Mouse (Mus musculus) kidney, embryonic 16.5 days (tissue): ENCODE results near the gene Tmem120b. TPM values are rescaled to one million over a fixed set of nuclear protein-coding genes. Genes with fewer than 3 reads are reported as not detected.

ENCODE experiments used
- ATAC-seq: fragments of 200-750 bp; cut with Nextera tagmentation; 2 replicates; pipeline ENCODE4 v1.8.0; 2017; ENCODE audit warnings: moderate TSS enrichment; ENCODE audit not compliant: low FRiP score, low TSS enrichment
- H3K27ac ChIP-seq: fragments of 300-500 bp; sonication (generic); 2 replicates; pipeline ENCODE4 v1.5.1; 2014; ENCODE audit warnings: low read length
- H3K27me3 ChIP-seq: fragments of 300-500 bp; sonication (generic); 2 replicates; pipeline ENCODE4 v1.6.1; 2014; ENCODE audit warnings: low read length, control low read depth, mixed read lengths; ENCODE audit not compliant: insufficient read depth
- H3K36me3 ChIP-seq: fragments of 300-500 bp; sonication (generic); 2 replicates; pipeline ENCODE4 v1.6.1; 2014; ENCODE audit warnings: low read length, control low read depth, mixed read lengths; ENCODE audit not compliant: insufficient read depth
- H3K4me1 ChIP-seq: fragments of 300-500 bp; sonication (generic); 2 replicates; pipeline ENCODE4 v1.6.1; 2014; ENCODE audit warnings: low read length, control low read depth, mixed read lengths; ENCODE audit not compliant: insufficient read depth
- H3K4me2 ChIP-seq: fragments of 300-500 bp; sonication (generic); replicated peaks from 2 replicates; pipeline ENCODE4 v1.6.1; 2014; ENCODE audit warnings: low read depth, low read length
- H3K4me3 ChIP-seq: fragments of 300-500 bp; sonication (generic); 2 replicates; pipeline ENCODE4 v1.5.1; 2014; ENCODE audit warnings: mild to moderate bottlenecking, low read length
- H3K9ac ChIP-seq: fragments of 300-500 bp; sonication (generic); replicated peaks from 2 replicates; pipeline ENCODE4 v1.6.1; 2014; ENCODE audit warnings: low read length
- H3K9me3 ChIP-seq: fragments of 300-500 bp; sonication (generic); 2 replicates; pipeline ENCODE4 v1.6.1; 2016; ENCODE audit warnings: low read length, control low read depth
- WGBS: fragments of 180-500 bp; shearing (Covaris S2); extraction: QIAGEN DNeasy Blood & Tissue Kit; methylation state at CpG from one replicate; pipeline ENCODE4 v1.1.7; 2014; 5-methylcytosine and 5-hydroxymethylcytosine counted together
- polyA plus RNA-seq: library from polyadenylated mRNA; unstranded; fragments of >200 nt; fragmentation: Nextera tagmentation; extraction: Ambion mirVana; gene quantifications from 2 replicates; pipeline ENCODE4 v1.2.1, GENCODE M21; 2015

Gene Tmem120b
- polyA plus RNA-seq, 1 experiment from 2014 or later: 16.8 TPM

GRCm38 (mm10) chr5:123151077-123151476 lies 82.9 kb downstream of the Tmem120b start:
- H3K27me3 ChIP-seq: no peaks in the 10 kb centered on the region
- H3K4me3 ChIP-seq: peak overlapping the region; percentile 41
- peaks cover 52% of the 10 kb centered on the region for H3K36me3 ChIP-seq
- H3K27ac ChIP-seq: peak overlapping the region; percentile 49
- peaks cover 29% of the 10 kb centered on the region for H3K4me1 ChIP-seq
- H3K9ac ChIP-seq: peak overlapping the region; percentile 40; the same call in 1 of the 2 replicates
- ATAC-seq: peak; percentile 33
- peak overlapping the region; percentile 60 for H3K4me2 ChIP-seq
- 18% methylated on average over 7 of the region's 7 CpGs for WGBS
- H3K9me3 ChIP-seq: no peaks in the 10 kb centered on the region

GRCm38 (mm10) chr5:123151707-123152362 lies 83.6 kb downstream of the Tmem120b start:
- peaks cover 28% of the 10 kb centered on the region for H3K4me1 ChIP-seq
- no peaks in the 10 kb centered on the region for H3K9me3 ChIP-seq
- ATAC-seq: no peak
- 89% methylated on average over 18 of the region's 19 CpGs for WGBS
- no peak overlapping the region for H3K4me2 ChIP-seq
- no peaks in the 10 kb centered on the region for H3K27me3 ChIP-seq
- no peak overlapping the region for H3K9ac ChIP-seq
- no peak overlapping the region for H3K4me3 ChIP-seq
- H3K36me3 ChIP-seq: peaks cover 50% of the 10 kb centered on the region
- no peak overlapping the region for H3K27ac ChIP-seq

DNA sequence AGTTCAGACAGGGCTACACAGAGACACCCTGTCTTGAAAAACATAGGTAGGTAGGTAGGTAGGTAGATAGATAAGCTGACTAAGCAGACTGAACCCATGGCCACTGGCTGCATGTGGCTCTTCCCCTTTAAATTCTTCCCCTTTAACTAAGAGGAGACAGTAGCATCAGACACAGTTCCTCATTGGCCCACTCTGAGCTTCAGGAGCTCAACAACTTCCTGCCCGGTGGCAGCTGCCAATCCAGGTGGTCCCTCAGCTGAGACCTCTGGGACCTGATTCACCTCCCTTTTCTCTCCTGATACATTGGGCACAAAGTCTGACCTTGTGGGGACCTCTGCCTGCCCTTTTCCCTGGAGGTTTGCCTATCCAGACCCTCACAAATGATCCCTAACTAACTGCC lies 84.7 kb downstream of the Tmem120b start:
- no peak overlapping the region for H3K9ac ChIP-seq
- no peak for ATAC-seq
- H3K4me1 ChIP-seq: peaks cover 28% of the 10 kb centered on the region
- WGBS: 79% methylated on average over 1 of the region's 1 CpGs
- no peaks in the 10 kb centered on the region for H3K9me3 ChIP-seq
- peaks cover 51% of the 10 kb centered on the region for H3K36me3 ChIP-seq
- H3K4me3 ChIP-seq: no peak overlapping the region
- no peaks in the 10 kb centered on the region for H3K27me3 ChIP-seq
- no peak overlapping the region for H3K27ac ChIP-seq
- no peak overlapping the region for H3K4me2 ChIP-seq

GRCm38 (mm10) chr5:123155425-123155824 lies 87.2 kb downstream of the Tmem120b start:
- no peak overlapping the region for H3K27ac ChIP-seq
- 0 out of 2 replicates have a peak, but pooled peaks have one; percentile 24 for ATAC-seq
- peaks cover 67% of the 10 kb centered on the region for H3K36me3 ChIP-seq
- H3K9ac ChIP-seq: no peak overlapping the region
- H3K4me3 ChIP-seq: no peak overlapping the region
- WGBS: 46% methylated on average over 7 of the region's 7 CpGs
- peaks cover 11% of the 10 kb centered on the region for H3K4me1 ChIP-seq
- H3K4me2 ChIP-seq: no peak overlapping the region
- H3K27me3 ChIP-seq: no peaks in the 10 kb centered on the region
- no peaks in the 10 kb centered on the region for H3K9me3 ChIP-seq

- Histone ChIP-seq H3K4me2 (no peak overlapping the region), H3K27ac (no peak overlapping the region), H3K4me3 (no peak overlapping the region), H3K27me3 (no peaks in the 10 kb centered on the region), H3K9ac (no peak overlapping the region), H3K9me3 (no peaks in the 10 kb centered on the region), H3K4me1 (no peaks in the 10 kb centered on the region), H3K36me3 (peaks cover 80% of the 10 kb centered on the region)
- ATAC-seq: no peak
- 86% methylated on average over 12 of the region's 12 CpGs for WGBS
These were observed 88.5 kb downstream of the Tmem120b start for GRCm38 (mm10) chr5:123156763-123157162.

- Histone ChIP-seq H3K4me1 (no peaks in the 10 kb centered on the region), H3K4me2 (no peak overlapping the region), H3K27me3 (no peaks in the 10 kb centered on the region), H3K27ac (no peak overlapping the region), H3K36me3 (peaks cover 81% of the 10 kb centered on the region), H3K9ac (no peak overlapping the region), H3K4me3 (no peak overlapping the region), H3K9me3 (no peaks in the 10 kb centered on the region)
- no peak for ATAC-seq
- WGBS: 90% methylated on average over 4 of the region's 4 CpGs
These were observed 89.8 kb downstream of the Tmem120b start for GRCm38 (mm10) chr5:123157972-123158371.

GRCm38 (mm10) chr5:123159446-123159845 lies 91.2 kb downstream of the Tmem120b start:
- ATAC-seq: no peak
- H3K9me3 ChIP-seq: no peaks in the 10 kb centered on the region
- H3K4me1 ChIP-seq: no peaks in the 10 kb centered on the region
- peaks cover 83% of the 10 kb centered on the region for H3K36me3 ChIP-seq
- no peak overlapping the region for H3K4me3 ChIP-seq
- H3K9ac ChIP-seq: no peak overlapping the region
- no peak overlapping the region for H3K27ac ChIP-seq
- no peak overlapping the region for H3K4me2 ChIP-seq
- WGBS: 92% methylated on average over 4 of the region's 4 CpGs
- H3K27me3 ChIP-seq: no peaks in the 10 kb centered on the region

GRCm38 (mm10) chr5:123159866-123160265 lies 91.7 kb downstream of the Tmem120b start:
- no peak for ATAC-seq

DNA sequence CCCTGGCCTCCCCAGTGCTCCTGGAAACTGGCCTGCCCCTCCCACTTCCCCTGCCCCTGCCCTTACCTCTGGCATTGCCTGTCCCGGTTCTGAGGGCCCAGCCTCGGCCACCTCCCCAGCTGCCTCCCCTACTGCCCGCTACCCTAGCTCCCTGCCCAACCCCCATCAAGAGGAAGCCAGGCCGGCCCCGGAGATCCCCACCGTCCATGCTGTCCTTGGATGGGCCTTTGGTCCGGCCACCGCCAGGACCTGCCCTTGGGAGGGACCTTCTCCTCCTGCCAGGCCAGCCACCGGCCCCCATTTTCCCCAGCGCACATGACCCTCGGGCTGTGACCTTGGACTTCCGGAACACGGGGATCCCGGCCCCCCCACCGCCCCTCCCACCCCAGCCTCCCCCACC lies 92.1 kb downstream of the Tmem120b start:
- H3K36me3 ChIP-seq: peaks cover 81% of the 10 kb centered on the region
- 89% methylated on average over 15 of the region's 15 CpGs for WGBS
- H3K4me1 ChIP-seq: no peaks in the 10 kb centered on the region
- H3K27ac ChIP-seq: no peak overlapping the region
- no peak overlapping the region for H3K4me3 ChIP-seq
- no peaks in the 10 kb centered on the region for H3K27me3 ChIP-seq
- no peak overlapping the region for H3K4me2 ChIP-seq
- 0 out of 2 replicates have a peak, but pooled peaks have one; percentile 24 for ATAC-seq
- H3K9me3 ChIP-seq: no peaks in the 10 kb centered on the region
- no peak overlapping the region for H3K9ac ChIP-seq

More at GRCm38 (mm10) chr5:123159866-123160265, 91.7 kb downstream of the Tmem120b start:
- no peaks in the 10 kb centered on the region for H3K4me1 ChIP-seq
- no peak overlapping the region for H3K9ac ChIP-seq
- WGBS: 96% methylated on average over 15 of the region's 15 CpGs
- H3K4me3 ChIP-seq: no peak overlapping the region
- H3K27ac ChIP-seq: no peak overlapping the region
- H3K9me3 ChIP-seq: no peaks in the 10 kb centered on the region
- H3K36me3 ChIP-seq: peaks cover 81% of the 10 kb centered on the region
- no peak overlapping the region for H3K4me2 ChIP-seq
- no peaks in the 10 kb centered on the region for H3K27me3 ChIP-seq

GRCm38 (mm10) chr5:123162942-123163341 lies 94.7 kb downstream of the Tmem120b start:
- WGBS: 68% methylated on average over 9 of the region's 9 CpGs
- no peak overlapping the region for H3K4me3 ChIP-seq
- H3K27me3 ChIP-seq: no peaks in the 10 kb centered on the region
- no peak overlapping the region for H3K4me2 ChIP-seq
- H3K9ac ChIP-seq: no peak overlapping the region
- ATAC-seq: peak; percentile 37; the same call in 1 of the 2 replicates
- no peaks in the 10 kb centered on the region for H3K9me3 ChIP-seq
- H3K27ac ChIP-seq: no peak overlapping the region
- H3K36me3 ChIP-seq: peaks cover 80% of the 10 kb centered on the region
- H3K4me1 ChIP-seq: 0 out of 2 replicates have a peak, but pooled peaks cover 5% of the 10 kb centered on the region
